Mouse (Mus musculus) liver, embryonic 11.5 days (tissue): ENCODE measurements around the gene Nup214. TPM values are rescaled to one million over a fixed set of nuclear protein-coding genes. Genes with fewer than 3 reads are reported as not detected.

Experiments used
- ATAC-seq: fragments of 200-750 bp; cut with Nextera tagmentation; replicated peaks from 2 replicates; pipeline ENCODE4 v1.8.0; 2017; ENCODE audit warnings: moderate number of reproducible peaks, mild to moderate bottlenecking, moderate TSS enrichment, moderate library complexity; ENCODE audit not compliant: low FRiP score
- DNase-seq: peaks from one replicate; pipeline ENCODE4 v3.0.0-alpha.2; 2017; ENCODE audit warnings: low spot score
- H3K27ac ChIP-seq: fragments of 300-500 bp; sonication (generic); 2 replicates; pipeline ENCODE4 v1.5.1; 2014; ENCODE audit warnings: mild to moderate bottlenecking, low read depth, low read length, control low read depth
- H3K27me3 ChIP-seq: fragments of 300-500 bp; sonication (generic); replicated peaks from 2 replicates; pipeline ENCODE4 v1.6.1; 2014; ENCODE audit warnings: low read length, mixed read lengths; ENCODE audit not compliant: control insufficient read depth, insufficient read depth
- H3K36me3 ChIP-seq: fragments of 300-500 bp; sonication (generic); 2 replicates; pipeline ENCODE4 v1.6.1; 2014; ENCODE audit warnings: mild to moderate bottlenecking, low read length, moderate library complexity, mixed read lengths; ENCODE audit not compliant: control insufficient read depth, insufficient read depth
- H3K4me1 ChIP-seq: fragments of 300-500 bp; sonication (generic); replicated peaks from 2 replicates; pipeline ENCODE4 v1.6.1; 2014; ENCODE audit warnings: low read length, mixed read lengths; ENCODE audit not compliant: control insufficient read depth, insufficient read depth
- H3K4me2 ChIP-seq: fragments of 300-500 bp; sonication (generic); 2 replicates; pipeline ENCODE4 v1.6.1; 2014; ENCODE audit warnings: mild to moderate bottlenecking, control low read depth, moderate library complexity
- H3K4me3 ChIP-seq: fragments of 300-500 bp; sonication (generic); 2 replicates; pipeline ENCODE4 v1.5.1; 2014; ENCODE audit warnings: low read depth, low read length, control low read depth
- H3K9ac ChIP-seq: fragments of 300-500 bp; sonication (generic); 2 replicates; pipeline ENCODE4 v1.6.1; 2014; ENCODE audit warnings: low read depth, low read length, control low read depth
- H3K9me3 ChIP-seq: fragments of 300-500 bp; sonication (generic); 2 replicates; pipeline ENCODE4 v1.6.1; 2016; ENCODE audit warnings: low read length, inconsistent platforms, mixed read lengths; ENCODE audit not compliant: control insufficient read depth
- WGBS: fragments of 180-500 bp; shearing (Covaris S2); extraction: QIAGEN DNeasy Blood & Tissue Kit; methylation state at CpG from one replicate; pipeline ENCODE4 v1.1.7; 2014; 5-methylcytosine and 5-hydroxymethylcytosine counted together
- polyA plus RNA-seq: library from polyadenylated mRNA; unstranded; fragments of >200 nt; fragmentation: Nextera tagmentation; extraction: Ambion mirVana; gene quantifications from 2 replicates; pipeline ENCODE4 v1.2.1, GENCODE M21; 2014

Nup214 gene
- polyA plus RNA-seq, 1 experiment from 2014 or later = 88.0 TPM

DNA sequence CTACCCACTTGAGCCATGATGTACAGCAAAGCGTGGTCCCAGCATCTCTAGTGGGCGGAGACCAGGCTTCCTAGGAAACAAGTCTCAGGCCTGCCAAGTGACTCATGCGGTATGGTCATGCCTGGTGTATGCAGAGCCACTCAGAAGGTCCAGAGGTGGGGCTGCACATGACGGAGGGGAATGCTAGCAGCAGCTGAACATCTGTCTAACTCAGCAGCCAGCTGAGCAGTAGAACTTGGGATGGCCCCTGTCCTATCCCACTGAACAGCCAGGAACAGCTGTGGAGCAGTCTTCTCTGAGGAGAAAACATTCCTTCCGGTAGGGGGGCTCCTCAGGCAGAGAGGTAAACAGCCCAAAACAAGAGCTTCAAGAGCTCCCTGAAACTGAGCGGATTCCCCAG is 25.8 kb upstream of the Nup214 start:
- H3K36me3 ChIP-seq = no peaks in the 10 kb centered on the region
- DNase-seq = no peak
- H3K27ac ChIP-seq = no peak overlapping the region
- ATAC-seq = no peak
- no peak overlapping the region for H3K4me3 ChIP-seq
- H3K27me3 ChIP-seq = peaks cover 36% of the 10 kb centered on the region
- no peaks in the 10 kb centered on the region; the same call in 1 of the 2 replicates for H3K4me1 ChIP-seq
- no peak overlapping the region for H3K4me2 ChIP-seq
- 73% methylated on average over 6 of the region's 6 CpGs for WGBS
- H3K9me3 ChIP-seq = no peaks in the 10 kb centered on the region
- no peak overlapping the region for H3K9ac ChIP-seq

- ATAC-seq = no peak
- WGBS = 65% methylated on average over 6 of the region's 6 CpGs
- no peak overlapping the region for H3K4me2 ChIP-seq
Measured at GRCm38 (mm10) chr2:31948801-31949200, 25.4 kb upstream of the Nup214 start.

GRCm38 (mm10) chr2:31950058-31950871 is 24.0 kb upstream of the Nup214 start, which contains the start of gene Aif1l:
Gene Aif1l, plus strand, starts transcription at chr2:31950139.
- H3K4me2 ChIP-seq = peak within 1 kb of the TSS; percentile 88
- H3K9me3 ChIP-seq = no peaks in the 10 kb centered on the region
- H3K36me3 ChIP-seq = no peaks in the 10 kb centered on the region
- H3K27me3 ChIP-seq = peaks cover 36% of the 10 kb centered on the region
- no peaks in the 10 kb centered on the region; the same call in 1 of the 2 replicates for H3K4me1 ChIP-seq
- ATAC-seq (0 out of 2 replicates have a peak, but pooled peaks have one; percentile 29), DNase-seq (peak; percentile 70)
- no peak within 1 kb of the TSS for H3K27ac ChIP-seq
- peak within 1 kb of the TSS; percentile 56 for H3K9ac ChIP-seq
- under 1% methylated on average over 58 of the region's 66 CpGs for WGBS
- peak within 1 kb of the TSS; percentile 62 for H3K4me3 ChIP-seq

More at GRCm38 (mm10) chr2:31948801-31949200, 25.4 kb upstream of the Nup214 start:
- Histone ChIP-seq H3K27me3 (peaks cover 36% of the 10 kb centered on the region), H3K4me1 (no peaks in the 10 kb centered on the region; the same call in 1 of the 2 replicates), H3K27ac (no peak overlapping the region), H3K4me3 (no peak overlapping the region), H3K9ac (no peak overlapping the region), H3K36me3 (no peaks in the 10 kb centered on the region), H3K9me3 (no peaks in the 10 kb centered on the region)
- DNase-seq = no peak

- no peaks in the 10 kb centered on the region; the same call in 1 of the 2 replicates for H3K4me1 ChIP-seq
- H3K4me3 ChIP-seq = peak overlapping the region; percentile 62
- H3K27ac ChIP-seq = no peak overlapping the region
- peaks cover 36% of the 10 kb centered on the region for H3K27me3 ChIP-seq
- H3K9ac ChIP-seq = peak overlapping the region; percentile 56; the same call in 1 of the 2 replicates
- WGBS = 29% methylated on average over 9 of the region's 9 CpGs
- ATAC-seq (no peak), DNase-seq (no peak)
- peak overlapping the region; percentile 88 for H3K4me2 ChIP-seq
- H3K9me3 ChIP-seq = no peaks in the 10 kb centered on the region
- H3K36me3 ChIP-seq = no peaks in the 10 kb centered on the region
Measured at GRCm38 (mm10) chr2:31950966-31951365, 23.3 kb upstream of the Nup214 start.

DNA sequence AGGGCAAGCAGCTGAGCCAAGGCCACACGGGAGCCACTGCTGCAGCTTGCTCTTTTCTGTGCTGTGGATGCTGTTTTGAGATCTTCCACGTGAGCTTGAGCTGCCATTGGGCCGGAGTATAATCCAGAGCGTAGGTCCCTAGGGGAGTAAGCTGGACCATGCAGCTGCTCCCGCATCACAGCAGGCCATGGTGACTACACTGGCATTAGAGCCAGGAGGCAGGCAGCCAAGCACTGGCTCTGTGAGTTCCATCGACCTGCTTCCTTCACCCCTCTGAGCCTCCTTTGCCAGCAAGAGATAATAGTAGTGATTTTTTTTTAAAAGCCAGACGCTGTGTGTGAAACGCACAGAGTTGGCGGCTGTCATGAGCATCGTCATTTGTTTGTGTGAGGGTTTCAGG is 22.0 kb upstream of the Nup214 start:
- no peak overlapping the region for H3K4me3 ChIP-seq
- no peak overlapping the region for H3K4me2 ChIP-seq
- no peak overlapping the region for H3K27ac ChIP-seq

GRCm38 (mm10) chr2:31952725-31953124 is 21.5 kb upstream of the Nup214 start:
- Histone ChIP-seq H3K27ac (no peak overlapping the region), H3K9ac (no peak overlapping the region), H3K27me3 (peaks cover 36% of the 10 kb centered on the region), H3K4me1 (no peaks in the 10 kb centered on the region; the same call in 1 of the 2 replicates), H3K4me3 (no peak overlapping the region), H3K9me3 (no peaks in the 10 kb centered on the region), H3K36me3 (no peaks in the 10 kb centered on the region), H3K4me2 (no peak overlapping the region)
- 75% methylated on average over 3 of the region's 3 CpGs for WGBS
- no peak for DNase-seq
- ATAC-seq = no peak

More for the DNA sequence above, 22.0 kb upstream of the Nup214 start:
- DNase-seq (no peak), ATAC-seq (no peak)
- no peaks in the 10 kb centered on the region for H3K36me3 ChIP-seq
- H3K9me3 ChIP-seq = no peaks in the 10 kb centered on the region
- H3K27me3 ChIP-seq = peaks cover 36% of the 10 kb centered on the region
- 86% methylated on average over 10 of the region's 10 CpGs for WGBS
- H3K9ac ChIP-seq = no peak overlapping the region
- no peaks in the 10 kb centered on the region; the same call in 1 of the 2 replicates for H3K4me1 ChIP-seq

GRCm38 (mm10) chr2:31953687-31954086 is 20.5 kb upstream of the Nup214 start:
- H3K4me2 ChIP-seq = no peak overlapping the region
- H3K9ac ChIP-seq = no peak overlapping the region

DNA sequence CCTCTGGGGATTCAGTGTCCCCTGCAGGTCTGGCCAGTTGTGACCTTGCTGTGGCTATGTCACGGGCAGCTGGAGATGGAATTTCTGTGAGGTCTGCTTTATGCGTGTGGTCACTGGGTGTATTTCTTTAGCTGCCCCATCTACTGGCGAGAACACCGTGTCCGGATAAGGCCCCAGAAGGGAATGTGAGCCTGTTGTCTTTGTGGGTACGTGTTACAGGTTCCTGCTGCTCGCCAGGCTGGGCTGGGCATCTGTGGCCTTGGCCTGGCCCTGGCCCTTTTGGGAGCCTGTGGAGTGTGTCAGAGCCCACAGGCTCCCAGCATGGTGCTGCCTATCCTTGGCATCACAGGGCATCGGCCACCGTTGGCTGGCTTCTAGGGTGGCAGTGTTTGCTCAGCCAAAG is 19.5 kb upstream of the Nup214 start:
- H3K4me1 ChIP-seq = no peaks in the 10 kb centered on the region; the same call in 1 of the 2 replicates
- H3K9ac ChIP-seq = no peak overlapping the region
- no peaks in the 10 kb centered on the region for H3K36me3 ChIP-seq
- no peak overlapping the region for H3K4me3 ChIP-seq
- H3K27me3 ChIP-seq = peaks cover 24% of the 10 kb centered on the region
- no peaks in the 10 kb centered on the region for H3K9me3 ChIP-seq
- WGBS = 83% methylated on average over 9 of the region's 9 CpGs
- ATAC-seq (no peak), DNase-seq (no peak)
- H3K27ac ChIP-seq = no peak overlapping the region
- H3K4me2 ChIP-seq = no peak overlapping the region

More at GRCm38 (mm10) chr2:31953687-31954086, 20.5 kb upstream of the Nup214 start:
- no peaks in the 10 kb centered on the region for H3K36me3 ChIP-seq
- WGBS = 63% methylated on average over 8 of the region's 8 CpGs
- no peak for DNase-seq
- H3K9me3 ChIP-seq = no peaks in the 10 kb centered on the region
- no peaks in the 10 kb centered on the region; the same call in 1 of the 2 replicates for H3K4me1 ChIP-seq
- ATAC-seq = no peak
- H3K4me3 ChIP-seq = no peak overlapping the region
- peaks cover 35% of the 10 kb centered on the region for H3K27me3 ChIP-seq
- H3K27ac ChIP-seq = no peak overlapping the region
